Mouse (Mus musculus): ENCODE data around the gene Uspl1.

Gene Uspl1

DNA sequence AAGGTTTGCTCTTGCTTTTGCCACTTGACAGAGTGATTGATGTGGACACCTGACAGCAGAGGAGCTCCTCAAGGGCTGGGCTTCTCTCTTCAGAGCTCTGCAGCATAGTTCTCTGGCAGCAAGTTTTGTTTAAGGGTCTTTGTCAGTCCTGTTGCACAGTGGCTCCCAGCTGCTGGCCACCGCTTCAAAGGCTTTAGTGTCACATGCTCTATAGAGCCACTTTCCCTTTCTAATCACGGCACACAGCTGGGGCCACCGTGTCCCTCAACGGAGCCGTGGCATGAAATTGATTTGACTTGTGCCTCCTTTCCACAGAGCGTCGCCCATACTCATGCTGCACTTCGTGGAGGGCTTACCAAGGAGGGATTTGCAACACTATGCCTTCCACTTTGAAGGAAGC lies 25.2 kb downstream of the Uspl1 start:
- no peak for DNase-seq (ENCODE audit: low read depth, low spot score)

DNA sequence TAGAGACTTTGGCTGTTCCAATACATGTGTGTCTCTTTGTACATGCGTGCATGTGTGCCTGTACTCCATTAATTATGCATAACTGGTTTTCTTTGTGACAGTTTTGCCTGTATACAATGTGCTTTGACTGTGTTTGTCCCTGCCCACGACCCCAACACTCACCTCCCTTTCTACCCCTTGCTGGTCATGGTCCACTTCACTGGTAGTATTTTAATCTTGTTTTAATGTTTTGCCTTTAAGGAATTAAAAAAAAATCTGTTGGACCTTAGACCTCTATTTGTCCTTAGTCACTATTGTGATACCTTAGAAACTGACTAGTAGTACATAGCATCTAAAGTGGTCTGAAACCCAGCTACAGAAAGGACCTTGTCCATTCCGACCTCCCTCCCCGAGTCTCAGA lies 26.9 kb downstream of the Uspl1 start:
- DNase-seq (ENCODE audit: low read depth, low spot score) = no peak

DNA sequence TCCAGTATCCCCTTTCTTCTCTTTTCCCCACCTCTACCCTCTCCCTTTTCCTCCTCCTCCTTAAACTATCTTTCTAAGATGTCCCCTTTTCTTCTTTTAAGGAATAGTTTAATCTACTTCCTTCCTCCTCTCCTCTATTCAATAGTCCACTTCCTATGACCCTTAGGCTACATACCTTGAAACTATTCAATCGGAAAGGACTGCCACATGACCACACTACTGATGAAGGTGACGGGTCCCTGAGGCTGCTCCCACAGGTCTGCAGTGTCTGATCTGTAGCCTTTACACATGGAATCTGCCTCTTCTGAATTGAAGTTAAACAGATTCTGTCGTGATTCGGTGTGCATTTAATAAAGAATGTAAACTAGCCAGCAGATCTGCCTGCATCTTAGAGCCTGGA lies 28.7 kb downstream of the Uspl1 start:
- no peak for DNase-seq (ENCODE audit: low read depth, low spot score)

DNA sequence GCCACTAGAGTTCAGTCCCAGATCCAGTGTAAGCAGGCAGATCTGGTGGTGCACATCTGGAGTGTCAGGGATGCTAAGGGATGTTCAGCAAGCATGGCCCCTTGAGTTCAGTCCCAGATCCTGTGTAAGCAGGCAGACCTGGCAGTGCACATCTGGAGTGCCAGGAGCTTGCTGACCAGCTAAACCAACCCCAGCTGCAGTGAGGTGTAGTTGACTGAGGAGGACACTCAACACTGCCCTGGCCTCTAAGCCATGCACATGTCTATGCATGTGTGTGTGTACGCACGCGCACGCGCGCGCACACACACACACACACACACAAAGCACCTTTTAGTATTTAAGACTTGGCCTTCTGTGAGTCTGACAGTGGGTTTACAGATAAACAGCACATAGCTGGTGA lies 31.4 kb downstream of the Uspl1 start:
- DNase-seq (ENCODE audit: low read depth, low spot score) = no peak

DNA sequence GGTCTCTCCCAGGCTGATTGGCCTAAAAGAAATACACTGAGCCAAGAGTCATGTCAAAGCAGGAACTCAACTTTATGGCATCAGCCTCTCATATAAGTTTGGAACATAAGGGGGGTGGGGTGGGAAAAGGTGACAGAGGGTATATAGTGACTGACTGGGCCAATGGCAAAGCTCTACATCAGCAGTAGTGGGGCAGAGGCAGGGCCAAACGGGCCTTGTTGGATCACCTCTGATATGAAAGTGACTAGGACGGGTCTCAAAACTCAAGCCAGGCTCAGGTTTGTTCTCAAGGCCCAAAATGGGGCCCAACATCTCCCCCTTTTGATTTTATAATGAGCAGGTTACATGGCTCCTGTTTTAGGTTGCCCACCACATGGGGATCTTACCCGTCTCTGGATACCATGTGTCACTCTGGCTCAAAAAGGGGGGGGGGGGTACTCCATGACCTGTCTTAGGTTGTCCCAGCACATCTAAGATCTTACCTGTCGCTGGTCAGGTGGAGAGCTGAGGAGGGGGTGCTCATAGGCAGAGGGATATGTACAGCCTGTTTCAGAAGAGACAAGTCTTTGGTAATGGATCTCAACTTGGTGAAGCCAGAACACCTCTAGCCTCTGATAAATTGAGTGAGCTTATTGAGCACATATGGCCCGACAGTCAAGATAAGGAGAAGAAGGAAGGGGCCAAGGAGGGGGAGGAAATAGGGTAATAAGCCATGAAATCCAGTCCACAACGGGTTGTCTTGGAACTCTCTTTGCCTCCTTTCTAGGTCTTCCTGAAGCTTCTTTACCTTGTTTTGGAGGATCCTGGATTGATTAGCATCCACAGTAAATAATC lies 33.6 kb downstream of the Uspl1 start:
- DNase-seq (ENCODE audit: low read depth, low spot score) = no peak

DNA sequence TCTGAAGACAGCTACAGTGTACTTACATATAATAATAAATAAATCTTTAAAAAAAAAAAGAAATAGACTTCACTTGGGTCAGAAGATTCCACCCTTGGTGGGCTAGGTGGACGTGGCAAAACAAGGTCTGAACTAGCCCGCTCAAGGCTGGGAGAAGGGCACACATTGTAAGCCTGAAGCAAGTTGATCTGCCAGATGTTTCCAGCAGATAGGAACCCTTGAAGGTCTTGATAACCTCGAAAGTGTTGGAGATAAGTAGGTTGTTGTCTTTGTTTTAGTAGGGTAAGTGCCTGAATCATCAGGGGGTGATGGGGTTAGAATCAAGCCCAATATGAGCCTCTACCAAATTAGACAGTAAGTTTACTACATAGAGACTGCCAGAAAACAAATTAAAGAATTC lies 35.3 kb downstream of the Uspl1 start:
- DNase-seq (ENCODE audit: low read depth, low spot score) = no peak

DNA sequence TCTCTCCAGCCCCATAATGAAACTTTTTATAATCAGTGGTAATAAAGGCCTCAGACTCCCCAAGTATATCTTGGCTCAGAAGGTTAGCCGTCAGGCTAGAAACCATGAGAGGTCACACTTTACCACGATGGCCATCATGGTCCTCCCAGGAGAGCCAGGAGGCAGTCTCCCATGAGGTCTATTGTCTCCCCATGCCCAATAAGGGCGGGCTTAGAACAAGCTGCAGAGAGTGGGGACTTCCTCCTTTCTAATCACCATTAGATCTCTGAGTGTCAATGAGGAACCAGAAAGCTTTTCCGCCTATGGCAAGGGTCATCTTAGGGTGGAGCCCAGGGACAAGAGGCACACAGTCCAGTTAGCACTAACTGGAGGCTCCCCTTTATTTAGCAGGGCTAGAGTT lies 37.2 kb downstream of the Uspl1 start:
- no peak for DNase-seq (ENCODE audit: low read depth, low spot score)

DNA sequence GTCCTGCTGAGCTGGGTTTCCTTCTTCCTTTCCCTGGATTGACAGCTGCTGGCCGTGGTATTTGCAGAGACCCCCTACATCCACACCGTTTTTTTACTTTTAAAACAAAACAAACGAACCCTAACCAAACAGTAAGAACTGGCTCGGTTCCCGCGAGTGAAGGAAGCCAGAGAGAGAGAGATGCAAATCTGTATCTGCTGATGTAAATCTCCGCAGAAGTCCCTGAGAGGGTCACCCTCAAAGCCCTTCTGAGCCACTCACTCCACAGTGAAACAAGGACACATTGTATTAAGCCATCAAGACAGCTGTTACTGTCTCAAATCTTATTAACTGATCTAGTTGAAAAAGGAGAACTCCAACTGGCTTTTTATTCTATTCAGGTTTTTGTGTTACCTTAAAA lies 40.5 kb downstream of the Uspl1 start:
- DNase-seq (ENCODE audit: low read depth, low spot score) = no peak

DNA sequence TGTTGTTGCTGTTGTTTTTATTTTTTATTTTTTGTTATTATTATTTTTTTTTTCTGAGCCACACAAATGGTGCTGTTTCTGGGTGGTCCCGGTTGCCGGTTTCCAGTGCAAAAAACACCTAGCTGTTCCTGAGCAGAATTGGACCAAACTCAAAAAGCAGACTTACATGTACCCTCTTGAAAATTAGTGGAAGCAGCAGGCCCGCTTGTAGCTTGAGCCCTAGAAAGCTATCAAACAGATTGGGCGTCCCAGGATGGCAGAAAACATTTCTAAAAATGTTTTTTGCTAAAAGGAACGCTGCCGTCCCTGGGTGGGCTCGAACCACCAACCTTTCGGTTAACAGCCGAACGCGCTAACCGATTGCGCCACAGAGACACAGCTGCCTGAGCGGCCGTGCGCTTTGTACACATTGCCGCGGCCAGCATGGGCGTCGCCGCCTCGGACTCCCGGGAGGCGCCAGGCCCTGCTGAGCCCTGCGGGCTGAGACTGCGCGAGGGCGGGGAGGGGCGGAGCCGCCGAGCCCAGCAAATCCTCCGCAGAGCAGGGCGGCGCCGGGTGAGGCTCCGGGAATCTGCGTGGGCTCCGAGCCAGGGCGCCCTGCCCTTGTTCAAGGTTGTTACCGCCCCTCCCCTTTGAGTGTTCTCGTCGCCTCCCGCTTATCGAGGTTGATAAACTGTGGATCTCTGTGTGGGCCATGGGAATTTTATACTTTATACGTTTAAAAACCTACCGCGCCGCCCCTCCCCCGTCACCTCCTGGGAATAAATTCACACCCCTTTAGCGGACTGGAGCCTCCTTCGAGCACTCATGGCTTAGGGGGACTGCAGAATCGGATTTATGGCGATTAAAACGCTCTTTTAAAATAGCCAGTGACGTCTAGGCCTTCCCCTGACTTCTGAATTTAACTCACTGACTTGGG lies 44.8 kb downstream of the Uspl1 start:
- DNase-seq (ENCODE audit: low read depth, low spot score) = peak; percentile 94

DNA sequence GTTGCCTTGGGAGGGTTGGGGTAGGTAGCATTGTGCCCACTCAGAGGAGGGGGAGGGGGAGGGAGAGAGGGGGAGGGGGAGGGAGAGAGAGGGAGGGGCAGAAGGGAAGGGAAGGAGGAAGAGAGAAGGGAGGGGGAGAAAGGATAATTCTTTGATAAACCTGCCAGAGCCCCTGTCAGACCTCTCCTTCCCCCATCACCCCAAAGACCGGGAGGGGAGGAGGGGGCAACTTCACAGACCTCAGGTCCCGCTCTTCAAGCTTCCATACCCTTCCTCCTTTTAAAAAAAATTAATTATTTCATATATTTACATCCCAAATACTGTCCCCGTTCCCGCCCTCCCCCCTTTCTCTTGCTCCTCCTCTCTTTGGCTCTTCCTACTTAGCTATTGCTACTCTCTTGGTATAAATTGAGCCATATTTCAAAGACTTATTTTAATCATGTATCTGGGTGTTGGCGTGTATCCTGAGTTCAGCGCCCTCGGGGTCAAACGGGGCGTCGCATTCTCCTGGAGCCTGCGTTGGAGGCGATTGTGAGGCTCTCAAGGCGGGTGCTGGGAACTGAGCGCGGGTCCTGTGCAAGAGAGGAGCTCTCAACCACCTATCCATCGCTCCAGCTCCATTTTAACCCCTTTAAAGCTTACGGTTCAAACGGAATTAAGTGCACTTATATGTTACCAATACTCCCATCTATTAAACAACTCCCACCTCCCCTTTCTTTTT lies 45.6 kb downstream of the Uspl1 start:
- DNase-seq (ENCODE audit: low read depth, low spot score) = no peak

DNA sequence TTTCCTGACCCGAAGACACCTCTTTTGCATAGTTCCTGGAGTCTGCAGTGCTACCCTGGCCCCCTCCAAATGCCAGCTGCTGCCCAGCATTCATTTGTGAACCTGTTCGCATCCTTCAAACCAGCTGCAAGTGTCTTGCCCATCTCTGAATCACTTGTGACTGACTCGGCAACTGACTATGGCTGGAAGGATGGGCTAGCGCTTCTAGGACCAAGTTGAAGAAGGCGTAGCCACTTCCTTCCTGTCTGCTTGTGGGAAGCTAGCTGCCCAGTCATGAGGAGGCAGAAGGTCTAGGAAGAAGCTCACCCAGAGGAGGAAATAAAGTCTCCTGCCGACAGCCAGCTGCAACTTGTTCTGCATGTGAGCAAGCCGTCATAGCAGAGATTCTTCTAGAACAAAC lies 50.9 kb downstream of the Uspl1 start:
- DNase-seq (ENCODE audit: low read depth, low spot score) = peak; percentile 51

DNA sequence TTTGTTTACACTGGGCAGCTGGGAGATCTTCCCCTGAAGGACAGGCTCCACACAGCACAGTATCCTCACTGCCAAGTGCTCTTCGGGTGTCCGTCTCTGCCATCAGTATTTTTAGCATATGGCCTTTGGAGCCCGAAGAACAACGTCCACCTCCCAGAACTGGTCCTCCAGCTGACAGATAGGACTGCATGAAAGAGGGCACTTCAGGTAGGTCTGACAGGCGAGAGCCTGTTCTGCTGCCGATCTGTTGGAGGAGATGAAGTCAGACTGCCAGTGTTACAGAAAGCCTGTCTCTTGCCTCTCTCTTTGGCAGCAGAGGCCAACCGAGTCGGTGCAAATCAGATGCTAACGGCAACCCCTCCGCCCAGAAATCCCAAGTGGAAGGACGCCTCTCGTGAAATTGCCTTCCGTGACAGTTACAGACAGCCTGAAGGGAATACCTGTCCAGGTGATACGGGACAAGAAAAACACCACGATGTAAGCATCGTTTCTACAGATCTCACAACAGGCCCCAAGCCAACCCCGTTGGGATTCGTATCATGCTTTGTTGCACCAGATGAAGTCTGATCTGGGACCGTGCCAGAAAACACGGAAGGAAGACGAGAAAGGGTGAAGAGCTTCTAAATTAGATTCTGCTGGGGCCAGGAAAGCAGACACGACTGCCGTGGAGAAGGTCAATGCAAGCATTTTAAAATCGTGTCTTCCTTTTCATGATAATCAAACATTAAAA lies 53.2 kb downstream of the Uspl1 start:
- no peak for DNase-seq (ENCODE audit: low read depth, low spot score)

DNA sequence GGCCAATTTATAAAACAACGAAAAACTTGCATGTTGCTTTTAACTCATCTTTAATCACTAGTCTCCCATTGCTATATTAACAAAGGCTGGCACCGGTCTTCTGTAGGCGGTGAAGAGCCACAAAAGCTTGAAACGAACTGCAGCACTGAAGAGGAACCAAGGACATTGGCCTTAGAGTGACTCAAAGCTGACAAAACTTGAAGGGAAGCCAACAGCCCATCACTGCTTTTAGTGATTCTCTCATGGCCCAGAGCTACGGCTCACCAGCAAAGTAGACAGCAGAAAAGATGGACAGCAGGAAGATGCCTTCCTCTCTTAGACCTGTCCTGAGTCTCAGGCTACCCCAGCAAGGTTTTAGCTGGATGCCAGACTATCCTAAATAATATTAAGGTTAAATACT lies 58.3 kb downstream of the Uspl1 start:
- no peak for DNase-seq (ENCODE audit: low read depth, low spot score)

DNA sequence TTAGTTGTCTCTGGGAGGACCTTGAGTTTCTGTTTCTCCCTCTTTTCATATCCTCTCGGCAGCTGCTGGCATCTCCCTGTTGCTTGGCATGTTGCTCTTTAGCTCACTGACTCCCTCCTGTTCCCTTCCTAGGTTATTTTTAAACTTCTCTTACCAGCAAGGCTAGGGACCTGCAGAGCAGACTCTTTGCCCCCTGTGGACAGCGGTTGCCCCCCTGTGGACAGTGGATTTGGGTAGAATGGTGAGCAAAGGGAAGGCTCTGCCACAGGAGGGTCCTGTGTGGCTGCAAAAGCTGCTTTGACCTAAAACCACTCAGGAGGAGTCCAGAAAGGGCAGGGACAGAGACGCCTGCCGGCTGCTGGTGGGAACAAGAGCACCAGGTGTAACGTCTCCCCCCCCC lies 58.9 kb downstream of the Uspl1 start:
- no peak for DNase-seq (ENCODE audit: low read depth, low spot score)

DNA sequence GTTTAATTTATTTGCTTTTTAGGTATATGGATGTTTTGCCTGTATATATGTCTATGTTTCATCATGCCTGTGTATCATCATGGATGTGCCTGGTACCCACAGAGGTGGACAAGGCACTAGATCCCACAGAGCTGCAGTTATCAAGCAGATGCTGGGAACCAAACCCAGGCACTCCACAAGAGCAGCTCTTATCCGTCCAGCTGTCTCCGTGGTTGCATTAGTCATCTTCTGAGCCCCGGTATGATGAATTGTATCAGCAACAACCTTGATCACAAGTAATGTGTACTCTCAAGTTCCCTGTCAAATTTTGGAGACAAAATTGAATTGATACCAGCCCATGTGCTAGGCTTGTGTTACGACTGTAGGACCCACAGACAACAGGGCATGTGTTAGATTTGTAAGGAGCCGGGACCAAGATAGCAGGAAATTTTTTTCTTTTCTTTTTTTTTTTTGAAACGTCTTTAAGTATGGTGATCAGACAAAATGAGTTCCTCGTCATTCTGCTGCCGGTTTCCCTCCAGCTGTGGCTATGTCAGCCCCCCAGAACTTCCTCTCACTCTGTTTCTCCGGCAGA lies 61.3 kb downstream of the Uspl1 start:
- DNase-seq (ENCODE audit: low read depth, low spot score) = no peak

DNA sequence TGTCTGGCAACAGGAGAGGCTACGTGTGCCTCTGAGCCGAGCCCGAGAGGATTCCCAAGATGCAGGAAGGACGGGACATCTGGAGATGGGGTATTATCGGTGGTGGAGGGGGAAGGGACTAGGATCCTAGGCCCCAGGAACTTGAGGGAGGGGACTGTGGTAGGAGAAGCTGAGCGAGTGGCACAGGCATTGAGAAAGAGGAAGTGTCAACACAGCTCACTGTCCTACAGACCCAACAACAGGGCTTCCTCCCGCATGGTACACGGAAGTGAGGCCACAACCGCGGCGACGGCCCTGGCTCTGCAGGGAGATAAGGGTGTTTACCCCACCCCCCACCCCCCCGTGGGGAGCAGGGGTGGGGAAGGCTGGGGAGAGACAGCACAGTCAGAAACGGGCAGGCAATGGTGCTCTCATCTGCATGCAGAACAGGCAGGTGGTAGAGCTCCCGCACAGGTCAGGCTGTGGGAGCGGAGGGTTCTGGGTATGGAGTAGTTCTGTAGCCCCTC lies 61.9 kb downstream of the Uspl1 start:
- peak; percentile 87 for DNase-seq (ENCODE audit: low read depth, low spot score)

DNA sequence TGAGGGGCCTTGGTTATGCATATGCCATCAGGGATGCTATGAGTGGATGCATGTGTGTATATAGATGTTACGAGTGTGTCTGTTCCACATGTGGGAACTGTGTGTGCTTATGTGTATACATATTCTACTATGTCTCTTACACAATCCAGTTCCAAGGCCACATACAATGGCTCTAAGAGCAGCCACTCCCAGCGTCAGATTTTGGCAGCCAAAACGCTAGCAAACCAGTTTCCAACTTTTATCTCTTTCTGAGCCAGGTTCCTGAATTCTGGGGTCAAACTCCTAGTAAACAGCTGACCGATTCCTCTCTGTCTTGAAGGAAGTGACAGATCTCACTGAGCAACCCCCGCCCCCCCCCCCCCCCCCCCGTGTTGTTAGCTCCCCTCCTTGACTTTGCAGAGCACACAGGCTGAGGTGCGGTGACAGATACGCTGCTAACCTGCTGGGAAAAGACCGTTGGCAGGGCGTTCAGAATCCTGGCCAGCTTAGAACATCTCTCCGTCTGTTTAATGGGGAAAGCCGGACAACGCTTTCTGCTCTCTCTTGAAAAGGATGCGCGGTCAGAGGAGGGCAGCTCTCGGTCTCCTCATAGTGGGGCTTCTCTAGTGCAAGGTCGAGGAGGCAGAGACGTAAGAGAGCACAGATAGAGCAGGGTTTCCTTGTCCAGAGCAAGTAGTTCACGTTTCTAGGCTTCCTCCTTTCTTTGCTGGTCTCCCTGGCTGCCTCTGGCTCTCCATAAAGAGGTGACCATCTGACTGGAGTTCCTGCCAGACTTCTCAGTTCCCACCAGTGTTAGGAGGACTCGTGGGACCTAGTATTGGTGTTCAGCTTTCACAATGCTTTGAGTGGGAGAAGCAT lies 63.1 kb downstream of the Uspl1 start:
- no peak for DNase-seq (ENCODE audit: low read depth, low spot score)

DNA sequence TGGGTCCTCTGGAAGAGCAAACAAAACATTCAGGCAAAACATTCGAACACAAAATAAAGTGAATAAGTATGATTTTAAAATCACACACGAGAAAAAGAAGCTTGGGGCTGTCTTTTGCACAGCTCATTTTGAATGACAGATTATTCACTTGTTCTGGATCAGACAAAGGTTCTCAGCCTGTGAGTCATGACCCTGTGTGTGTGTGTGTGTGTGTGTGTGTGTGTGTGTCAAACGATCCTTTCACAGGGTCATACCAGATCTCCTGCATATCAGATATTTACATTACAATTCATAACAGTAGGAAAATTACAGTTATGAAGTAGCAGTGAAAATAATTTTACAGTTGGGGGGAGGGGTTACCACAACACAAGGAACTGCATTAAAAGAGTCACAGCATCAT lies 68.2 kb downstream of the Uspl1 start:
- no peak for DNase-seq (ENCODE audit: low read depth, low spot score)

DNA sequence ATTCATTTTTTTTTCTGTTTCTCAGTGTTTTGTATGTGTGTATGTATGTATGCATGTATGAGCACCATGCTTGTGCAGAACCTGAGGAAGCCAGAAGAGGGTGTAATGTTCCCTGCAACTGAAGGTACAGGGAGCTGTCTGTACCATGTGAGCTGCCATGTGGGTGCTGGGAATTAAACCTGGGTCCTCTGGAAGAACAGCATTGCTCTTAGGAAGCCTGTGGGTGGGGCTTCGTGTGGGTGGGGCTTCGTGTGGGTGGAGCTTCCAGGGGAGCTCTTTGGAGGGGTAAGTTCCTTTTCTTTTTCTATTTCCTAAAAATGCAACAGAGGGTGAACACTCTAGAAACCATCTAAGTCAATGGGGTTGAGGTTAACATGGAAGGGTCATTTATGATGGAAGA lies 69.3 kb downstream of the Uspl1 start:
- DNase-seq (ENCODE audit: low read depth, low spot score) = no peak

DNA sequence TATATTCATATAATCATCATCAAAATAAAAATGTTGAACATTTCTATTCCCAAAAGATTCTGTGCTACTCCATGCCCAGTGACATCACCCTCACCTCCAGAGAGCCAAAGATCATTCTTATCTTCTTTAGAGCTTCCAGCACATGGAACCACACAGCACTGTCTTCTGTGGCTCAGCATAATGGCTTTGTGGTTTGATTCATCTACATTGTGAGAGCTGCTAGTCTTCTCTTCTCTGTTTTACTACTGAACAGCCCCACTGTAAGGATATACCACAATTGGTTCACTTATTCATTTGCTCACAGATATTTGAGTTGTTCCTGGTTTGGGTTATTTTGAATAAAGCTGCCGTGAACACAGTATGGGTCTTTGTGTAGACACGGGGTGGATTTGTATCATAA lies 71.4 kb downstream of the Uspl1 start:
- DNase-seq (ENCODE audit: low read depth, low spot score) = peak; percentile 32
